Mouse (Mus musculus): ENCODE measurements around the gene Lamb3. TPM values are rescaled to one million over a fixed set of nuclear protein-coding genes. Genes with fewer than 3 reads are reported as not detected.

The Lamb3 gene
- total RNA-seq, 2 experiments from 2014 or later, result 1.4 to 1.7 TPM

DNA sequence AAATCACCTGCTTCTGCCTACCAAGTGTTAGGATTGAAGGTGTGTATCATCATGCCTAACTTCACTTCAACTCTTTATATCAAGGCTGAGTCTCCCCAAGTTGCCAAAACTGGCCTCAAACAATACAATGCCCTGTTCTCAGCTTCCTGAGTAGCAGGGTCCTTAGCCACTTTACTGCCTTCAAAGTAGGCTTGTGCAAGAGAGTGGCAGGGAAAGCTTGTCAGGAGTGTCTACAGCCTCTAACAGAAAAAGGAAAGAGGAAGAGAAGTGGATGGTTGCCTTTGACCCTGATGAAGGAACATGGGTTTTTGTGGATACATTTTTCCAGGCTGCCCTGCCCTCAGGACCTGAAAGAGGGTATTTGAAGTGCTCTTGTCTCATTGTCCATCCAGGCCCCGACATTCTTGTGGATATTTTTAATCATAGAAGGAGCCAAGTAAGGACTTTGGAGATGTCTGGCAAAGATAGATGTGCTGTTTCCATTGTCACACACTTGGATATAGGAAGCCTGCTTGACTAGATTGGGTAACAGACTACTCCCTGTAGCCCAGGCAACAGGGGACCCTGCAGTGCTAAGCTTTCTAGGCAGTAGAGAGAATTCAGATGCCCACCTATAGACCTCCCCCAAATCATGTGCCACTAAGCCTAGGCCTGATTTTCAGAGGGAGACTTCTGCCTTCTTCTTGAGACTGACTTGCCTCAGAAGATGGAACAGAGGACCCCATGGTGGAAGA is 102.5 kb downstream of the Lamb3 start:
- no peak for DNase-seq (ENCODE audit: low spot score in 2 of 2)

- DNase-seq (ENCODE audit: low spot score in 2 of 2), result no peak
Measured at GRCm38 (mm10) chr1:193310519-193311085, 103.1 kb downstream of the Lamb3 start.

DNA sequence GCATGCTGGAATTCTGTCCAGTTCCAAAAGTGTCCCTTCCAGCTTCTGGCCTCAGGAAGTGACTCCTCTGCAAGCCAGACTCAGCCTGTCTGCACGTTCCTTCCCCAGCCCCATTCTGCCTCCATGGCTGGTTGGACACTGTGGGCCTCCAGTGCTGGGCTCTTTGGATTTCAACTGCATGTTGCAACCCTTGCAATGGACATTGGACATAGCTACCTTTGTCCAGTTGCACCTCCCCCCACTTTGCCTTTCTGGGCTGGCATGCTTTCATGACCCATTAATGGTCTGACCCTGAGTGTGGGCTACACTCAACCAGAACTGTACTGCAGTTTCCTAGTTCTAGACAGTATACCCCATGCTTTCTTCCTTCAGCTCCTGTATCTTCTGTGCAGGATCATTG is 104.1 kb downstream of the Lamb3 start:
- DNase-seq (ENCODE audit: low spot score in 2 of 2), result no peak

DNA sequence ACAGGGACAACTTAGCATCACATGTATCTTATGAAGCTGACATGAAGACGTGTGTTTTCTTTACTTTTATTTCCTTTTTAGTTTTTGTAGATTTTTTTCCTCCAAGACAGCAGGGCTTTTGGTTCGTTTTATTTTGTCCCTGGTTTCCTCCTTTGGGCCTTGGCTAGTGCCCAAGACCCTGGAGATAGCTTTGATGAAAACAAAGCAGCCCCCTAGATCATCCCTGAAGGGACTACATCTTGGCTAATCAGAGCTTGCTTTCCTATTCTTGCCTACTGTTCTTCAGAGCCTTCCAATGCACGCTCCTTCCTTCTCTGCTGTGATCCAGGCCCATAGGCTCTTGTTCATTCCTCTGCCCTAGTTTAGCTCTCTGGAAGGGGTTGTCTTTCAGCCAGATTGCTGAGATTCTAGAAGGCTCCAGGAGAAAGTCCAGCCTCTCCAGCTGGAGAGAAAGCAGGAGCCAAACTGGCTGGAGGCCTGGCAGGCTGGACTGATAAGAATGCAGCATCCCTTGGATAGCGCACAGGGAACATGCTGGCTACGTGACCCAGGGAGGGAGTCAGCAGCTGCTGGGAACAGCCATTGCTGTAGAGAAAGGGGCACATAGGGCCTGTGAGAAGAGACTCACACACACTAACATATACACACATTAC is 108.3 kb downstream of the Lamb3 start:
- DNase-seq (ENCODE audit: low spot score in 2 of 2), result no peak

- DNase-seq (ENCODE audit: low spot score in 2 of 2), result no peak
Measured at GRCm38 (mm10) chr1:193316358-193316750, 108.9 kb downstream of the Lamb3 start.

DNA sequence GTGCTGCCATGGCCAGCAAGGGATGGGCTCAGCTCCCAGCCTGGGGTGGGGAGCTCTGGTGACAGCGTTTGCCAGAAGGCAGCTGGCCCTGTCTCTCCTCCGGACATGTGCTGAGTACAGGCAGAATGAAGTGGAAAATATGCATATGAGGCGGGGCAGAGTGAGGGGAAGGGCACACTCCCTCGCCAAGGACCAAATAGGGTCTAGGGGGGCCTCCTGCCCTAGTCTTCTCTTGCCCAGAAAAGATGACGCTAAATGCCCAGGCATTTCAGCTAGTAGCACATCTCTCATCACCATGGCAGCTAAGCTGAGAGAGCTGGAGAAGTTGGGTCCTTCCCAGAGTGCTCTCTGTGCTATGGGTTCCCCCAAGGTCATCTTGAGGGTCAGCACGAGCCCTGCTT is 109.7 kb downstream of the Lamb3 start:
- no peak for DNase-seq (ENCODE audit: low spot score in 2 of 2)

- DNase-seq (ENCODE audit: low spot score in 2 of 2), result no peak
Measured at GRCm38 (mm10) chr1:193319721-193320120, 112.2 kb downstream of the Lamb3 start.

DNA sequence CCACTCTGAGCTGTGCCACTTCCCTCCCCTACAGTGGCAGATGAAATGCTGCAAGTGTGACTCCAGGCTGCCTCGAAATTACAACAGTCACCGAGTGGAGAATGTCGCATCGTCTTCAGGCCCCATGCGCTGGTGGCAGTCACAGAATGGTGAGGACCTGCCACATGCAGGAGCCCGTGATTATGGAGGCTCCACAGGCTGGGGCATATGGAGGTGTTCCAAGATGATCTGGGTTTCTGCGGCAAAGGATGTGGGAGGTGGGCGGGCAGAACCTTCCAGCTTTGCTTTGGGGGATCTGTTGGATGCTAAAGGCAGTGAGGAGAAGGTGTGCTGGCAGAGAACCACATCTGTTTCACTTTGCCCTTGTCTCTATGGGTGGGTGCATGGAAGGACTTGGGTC is 112.9 kb downstream of the Lamb3 start:
- no peak for DNase-seq (ENCODE audit: low spot score in 2 of 2)

GRCm38 (mm10) chr1:193323686-193324085 is 116.2 kb downstream of the Lamb3 start:
- DNase-seq (ENCODE audit: low spot score in 2 of 2), result no peak

GRCm38 (mm10) chr1:193324224-193324623 is 116.7 kb downstream of the Lamb3 start:
- DNase-seq (ENCODE audit: low spot score in 2 of 2), result no peak

- DNase-seq (ENCODE audit: low spot score in 2 of 2), result no peak
Measured at GRCm38 (mm10) chr1:193325891-193326290, 118.4 kb downstream of the Lamb3 start.

GRCm38 (mm10) chr1:193326456-193327145 is 119.1 kb downstream of the Lamb3 start:
- DNase-seq (ENCODE audit: low spot score in 2 of 2), result no peak

DNA sequence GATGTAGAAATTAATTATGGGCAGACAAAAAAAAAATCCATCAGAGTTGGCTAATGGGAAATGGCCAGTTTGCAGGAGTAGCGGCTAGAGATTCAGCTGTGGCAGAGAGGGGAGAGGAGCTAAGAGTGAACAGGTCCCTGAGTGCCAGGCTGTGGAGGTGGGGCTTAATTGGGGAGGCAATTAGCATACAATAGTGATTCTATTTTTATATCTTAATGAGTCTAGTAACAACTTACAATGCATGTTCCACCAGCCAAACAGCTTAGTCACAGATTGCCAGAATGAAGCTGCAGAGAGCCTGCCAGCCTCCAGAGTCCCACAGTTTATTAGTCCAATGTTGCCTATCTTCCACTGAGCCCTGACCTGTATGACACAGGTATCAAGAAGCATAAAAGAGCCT is 119.7 kb downstream of the Lamb3 start:
- DNase-seq (ENCODE audit: low spot score in 2 of 2), result no peak

GRCm38 (mm10) chr1:193327686-193328085 is 120.2 kb downstream of the Lamb3 start:
- no peak for DNase-seq (ENCODE audit: low spot score in 2 of 2)

DNA sequence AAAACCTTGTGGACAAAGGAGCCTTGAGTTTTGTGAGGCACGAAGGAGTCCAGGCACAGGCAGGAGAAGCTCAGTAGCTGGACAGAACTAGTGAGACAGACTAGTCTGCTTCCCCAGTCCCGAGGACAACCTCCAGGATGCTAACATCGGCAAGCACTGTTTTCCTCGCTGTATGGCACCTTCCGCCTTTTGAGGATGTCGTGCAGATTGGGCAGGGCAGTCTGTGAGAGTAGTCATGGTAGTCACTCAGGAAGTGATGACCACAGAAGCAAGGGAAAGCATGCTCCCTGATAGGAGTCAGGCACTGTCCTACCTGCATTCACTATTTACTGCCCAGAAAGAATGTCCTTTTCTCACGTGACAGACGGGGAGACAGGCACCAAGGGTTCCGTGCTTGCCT is 122.1 kb downstream of the Lamb3 start:
- no peak for DNase-seq (ENCODE audit: low spot score in 2 of 2)

- peak; percentile 38 to 59 for DNase-seq (ENCODE audit: low spot score in 2 of 2)
Measured at GRCm38 (mm10) chr1:193330172-193330571, 122.7 kb downstream of the Lamb3 start.

DNA sequence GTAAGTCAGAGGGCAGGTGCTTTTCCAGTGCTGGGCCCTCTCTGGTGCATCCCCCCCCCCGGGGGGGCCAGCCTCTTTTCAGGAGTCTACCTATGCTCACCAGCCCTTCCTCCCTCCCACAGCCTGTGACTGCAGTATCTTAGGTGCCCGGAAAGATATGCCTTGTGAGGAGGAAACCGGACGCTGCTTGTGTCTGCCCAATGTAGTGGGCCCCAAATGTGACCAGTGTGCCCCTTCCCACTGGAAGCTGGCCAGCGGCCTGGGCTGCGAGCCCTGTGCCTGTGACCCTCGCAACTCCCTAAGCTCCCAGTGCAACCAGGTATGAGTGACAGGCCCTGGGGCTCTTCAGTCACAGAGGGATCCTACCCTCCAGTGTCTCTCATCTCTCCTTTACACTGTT is 123.1 kb downstream of the Lamb3 start:
- no peak for DNase-seq (ENCODE audit: low spot score in 2 of 2)

GRCm38 (mm10) chr1:193332018-193332417 is 124.5 kb downstream of the Lamb3 start:
- no peak for DNase-seq (ENCODE audit: low spot score in 2 of 2)

DNA sequence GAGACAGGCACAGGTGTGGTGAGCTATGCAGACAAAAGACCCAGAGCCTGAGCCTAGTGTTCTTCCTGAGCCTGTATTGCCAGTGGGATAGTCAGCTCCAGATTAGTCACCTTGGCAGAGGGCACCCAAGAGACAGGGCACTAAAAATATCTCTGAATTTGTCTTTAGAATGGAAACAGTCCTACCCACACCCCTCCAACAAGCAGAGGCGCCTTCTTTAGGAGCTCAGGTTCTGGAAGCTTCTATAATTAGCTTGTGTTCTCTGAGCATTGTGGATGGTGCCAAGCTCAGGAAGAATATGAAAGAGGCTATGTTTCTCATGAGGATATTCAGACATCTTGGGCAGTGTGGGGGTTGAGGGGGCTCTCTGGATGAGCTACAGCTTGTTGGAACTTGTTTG is 125.2 kb downstream of the Lamb3 start:
- no peak for DNase-seq (ENCODE audit: low spot score in 2 of 2)

DNA sequence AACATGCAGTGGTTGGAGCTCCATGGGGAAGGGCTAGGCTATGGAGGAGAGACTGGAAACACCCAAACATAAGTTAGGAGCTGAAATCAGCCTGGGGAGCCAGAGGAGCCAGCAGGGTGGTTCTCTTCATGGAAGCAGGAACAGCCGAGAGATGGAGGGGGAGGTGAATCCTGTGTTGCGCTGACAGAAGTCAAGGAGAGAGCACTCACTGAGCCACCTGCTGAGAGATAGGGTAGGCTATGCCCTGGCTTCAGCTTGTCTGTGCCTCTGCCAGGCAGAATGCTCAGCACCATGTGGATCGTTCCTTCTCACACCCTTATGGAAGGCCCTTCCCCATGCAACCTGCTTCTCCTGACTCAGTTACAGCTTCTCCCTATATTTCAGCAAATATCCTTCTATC is 126.3 kb downstream of the Lamb3 start:
- DNase-seq (ENCODE audit: low spot score in 2 of 2), result no peak

DNA sequence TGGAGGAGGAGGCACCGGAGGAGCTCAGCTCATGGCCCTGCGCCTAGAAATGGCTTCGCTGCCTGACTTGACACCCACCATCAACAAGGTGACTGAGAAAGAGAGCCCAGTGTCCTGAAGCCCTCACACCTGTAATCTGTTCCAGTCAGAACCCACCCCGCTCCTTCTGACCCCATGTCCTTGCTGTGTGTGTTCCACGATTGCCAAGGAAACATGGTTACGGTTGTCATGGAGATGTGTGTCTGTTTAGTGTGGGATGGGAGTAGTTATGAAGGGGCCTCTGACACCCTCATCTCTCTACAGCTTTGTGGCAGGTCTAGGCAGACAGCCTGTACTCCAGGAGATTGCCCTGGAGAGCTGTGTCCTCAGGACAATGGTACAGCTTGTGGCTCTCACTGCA is 127.0 kb downstream of the Lamb3 start:
- no peak for DNase-seq (ENCODE audit: low spot score in 2 of 2)
